Mouse (Mus musculus) liver, embryonic 12.5 days (tissue): ENCODE data around the gene Ajm1. TPM values are rescaled to one million over a fixed set of nuclear protein-coding genes. Genes with fewer than 3 reads are reported as not detected.

ENCODE experiments used
- ATAC-seq: fragments of 200-750 bp; cut with Nextera tagmentation; 2 replicates; pipeline ENCODE4 v1.8.0; 2017; ENCODE audit warnings: moderate number of reproducible peaks, mild to moderate bottlenecking, moderate library complexity
- H3K27ac ChIP-seq: fragments of 300-500 bp; sonication (generic); 2 replicates; pipeline ENCODE4 v1.5.1; 2016; ENCODE audit warnings: mild to moderate bottlenecking
- H3K27me3 ChIP-seq: fragments of 300-500 bp; sonication (generic); replicated peaks from 2 replicates; pipeline ENCODE4 v1.6.1; 2016; ENCODE audit warnings: mild to moderate bottlenecking, moderate library complexity
- H3K36me3 ChIP-seq: fragments of 300-500 bp; sonication (generic); 2 replicates; pipeline ENCODE4 v1.6.1; 2016; ENCODE audit warnings: mild to moderate bottlenecking, moderate library complexity
- H3K4me1 ChIP-seq: fragments of 300-500 bp; sonication (generic); 2 replicates; pipeline ENCODE4 v1.6.1; 2016
- H3K4me2 ChIP-seq: fragments of 300-500 bp; sonication (generic); 2 replicates; pipeline ENCODE4 v1.6.1; 2016; ENCODE audit warnings: mild to moderate bottlenecking, moderate library complexity
- H3K4me3 ChIP-seq: fragments of 300-500 bp; sonication (generic); 2 replicates; pipeline ENCODE4 v1.5.1; 2016; ENCODE audit warnings: mild to moderate bottlenecking, moderate library complexity
- H3K9ac ChIP-seq: fragments of 300-500 bp; sonication (generic); 2 replicates; pipeline ENCODE4 v1.6.1; 2016; ENCODE audit warnings: mild to moderate bottlenecking, moderate library complexity
- H3K9me3 ChIP-seq: fragments of 300-500 bp; sonication (generic); replicated peaks from 2 replicates; pipeline ENCODE4 v1.6.1; 2016; ENCODE audit warnings: mild to moderate bottlenecking, moderate library complexity
- WGBS: fragments of 180-500 bp; shearing (Covaris S2); methylation state at CpG from one replicate; pipeline ENCODE4 v1.1.7; 2016; ENCODE audit not compliant: insufficient replicate concordance; 5-methylcytosine and 5-hydroxymethylcytosine counted together
- polyA plus RNA-seq: library from polyadenylated mRNA; unstranded; fragments of >200 nt; fragmentation: Nextera tagmentation; extraction: Ambion mirVana; gene quantifications from 2 replicates; pipeline ENCODE4 v1.2.1, GENCODE M21; 2016

The Ajm1 gene
- polyA plus RNA-seq, 1 experiment from 2014 or later: not detected

DNA sequence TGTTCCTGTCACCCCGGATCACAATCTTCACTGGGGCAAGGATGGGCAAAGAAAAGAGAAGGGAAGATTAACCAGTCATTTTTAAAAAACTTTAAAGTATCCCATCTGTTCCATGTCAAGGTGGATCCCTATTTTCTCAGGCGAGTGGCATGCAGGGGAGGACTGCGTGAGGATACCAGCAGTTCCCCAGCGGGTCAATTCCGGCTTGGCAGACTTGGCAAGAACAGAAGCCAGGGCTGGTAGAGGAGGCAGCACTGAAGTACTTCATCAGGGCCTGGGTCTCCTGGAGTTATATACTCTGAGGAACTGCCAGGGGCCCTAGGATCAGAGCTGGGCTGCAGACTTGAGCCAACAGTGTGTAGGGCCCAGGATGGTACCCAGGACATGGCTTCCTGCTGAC is 21.0 kb upstream of the Ajm1 start:
- Histone ChIP-seq H3K4me3 (no peak overlapping the region), H3K27ac (no peak overlapping the region), H3K9me3 (no peaks in the 10 kb centered on the region), H3K36me3 (peaks cover 72% of the 10 kb centered on the region), H3K27me3 (no peaks in the 10 kb centered on the region), H3K9ac (no peak overlapping the region), H3K4me2 (no peak overlapping the region), H3K4me1 (peaks cover 25% of the 10 kb centered on the region)
- ATAC-seq: no peak
- 91% methylated on average over 5 of the region's 5 CpGs for WGBS

DNA sequence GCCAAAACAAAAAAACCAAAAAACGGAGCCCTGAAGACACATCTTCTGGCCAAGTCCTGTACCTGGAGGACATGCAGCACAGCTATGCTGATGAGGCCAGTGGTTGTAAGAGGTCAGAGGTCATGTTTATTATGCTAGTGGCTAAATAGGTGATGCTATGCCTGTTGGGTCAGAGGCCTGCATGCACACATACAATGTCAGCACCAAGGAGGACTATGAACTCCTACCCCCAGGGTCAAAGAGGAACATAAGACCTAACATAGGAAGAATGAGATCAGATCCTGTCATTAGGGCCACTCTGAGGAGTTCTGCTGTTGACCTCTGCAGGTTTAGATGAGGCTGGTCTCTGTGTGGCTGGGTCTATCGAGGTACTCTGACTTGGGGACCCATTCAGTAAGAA is 18.5 kb upstream of the Ajm1 start:
- Histone ChIP-seq H3K27ac (no peak overlapping the region), H3K4me3 (no peak overlapping the region), H3K4me2 (no peak overlapping the region), H3K36me3 (peaks cover 92% of the 10 kb centered on the region), H3K27me3 (no peaks in the 10 kb centered on the region), H3K4me1 (peaks cover 9% of the 10 kb centered on the region; the same call in 1 of the 2 replicates), H3K9me3 (no peaks in the 10 kb centered on the region), H3K9ac (no peak overlapping the region)
- 81% methylated on average over 2 of the region's 2 CpGs for WGBS
- ATAC-seq: peak; percentile 45

DNA sequence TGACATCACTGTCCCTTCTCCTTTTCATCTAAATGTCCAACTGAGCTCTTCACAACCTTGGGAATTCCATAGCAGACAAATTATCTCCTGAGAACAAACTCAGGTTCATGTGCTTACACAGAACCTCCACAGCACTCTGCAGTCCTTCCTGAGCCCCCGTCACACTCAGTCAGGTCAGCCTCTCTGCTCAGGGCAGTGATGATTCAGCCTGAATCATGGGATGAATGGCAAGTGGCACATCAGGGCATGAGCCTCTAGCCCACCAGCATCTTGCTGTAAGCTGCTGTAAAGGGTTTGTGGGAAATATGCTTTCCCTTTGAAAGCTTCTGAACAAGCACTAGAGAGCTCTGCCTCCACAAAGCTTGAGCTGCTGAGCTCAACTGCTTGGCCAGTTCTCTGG is 17.2 kb upstream of the Ajm1 start:
- ATAC-seq: no peak
- H3K4me3 ChIP-seq: no peak overlapping the region
- H3K9me3 ChIP-seq: no peaks in the 10 kb centered on the region
- no peak overlapping the region for H3K27ac ChIP-seq
- peaks cover 9% of the 10 kb centered on the region; the same call in 1 of the 2 replicates for H3K4me1 ChIP-seq
- 85% methylated on average over 1 of the region's 1 CpGs for WGBS
- H3K27me3 ChIP-seq: no peaks in the 10 kb centered on the region
- no peak overlapping the region for H3K9ac ChIP-seq
- peaks cover 93% of the 10 kb centered on the region for H3K36me3 ChIP-seq
- H3K4me2 ChIP-seq: no peak overlapping the region

DNA sequence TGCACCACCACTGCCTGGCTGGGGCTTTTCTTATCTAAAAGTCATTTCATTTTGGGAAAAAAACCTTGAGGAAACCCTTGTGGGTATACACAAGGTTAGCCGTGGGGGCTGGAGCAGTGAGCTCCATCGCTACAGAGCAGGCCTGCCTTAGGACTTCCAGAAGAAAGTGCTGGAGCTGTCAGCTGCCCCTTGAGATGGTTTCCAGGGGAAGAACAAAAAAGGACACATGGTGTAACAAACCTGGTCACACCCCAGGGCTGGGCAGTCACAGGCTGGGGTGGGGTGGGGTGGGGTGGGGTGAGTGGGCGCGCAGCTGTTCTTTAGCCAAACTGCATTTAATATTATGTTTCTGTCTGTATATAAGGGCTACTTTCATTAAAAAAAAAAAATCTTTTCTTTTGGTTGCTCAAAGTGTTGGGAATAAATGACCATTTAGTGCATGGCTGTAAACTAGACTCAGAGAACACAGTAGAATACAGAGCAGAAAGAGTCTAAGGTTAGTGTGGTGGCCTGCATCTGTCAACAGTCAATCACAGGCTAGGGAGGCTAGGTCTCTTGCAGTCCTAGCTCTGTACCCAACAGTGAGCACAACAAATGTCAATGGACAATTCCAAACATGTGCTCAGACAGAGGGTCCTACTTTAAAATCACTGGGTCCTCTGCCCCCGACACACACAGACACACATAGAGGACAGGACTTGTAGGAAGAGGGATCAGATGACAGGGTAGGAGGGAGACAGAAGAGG is 15.4 kb upstream of the Ajm1 start:
- Histone ChIP-seq H3K4me2 (no peak overlapping the region), H3K9me3 (no peaks in the 10 kb centered on the region), H3K9ac (no peak overlapping the region), H3K27me3 (no peaks in the 10 kb centered on the region), H3K36me3 (peaks cover 95% of the 10 kb centered on the region), H3K4me1 (peaks cover 9% of the 10 kb centered on the region; the same call in 1 of the 2 replicates), H3K4me3 (no peak overlapping the region), H3K27ac (no peak overlapping the region)
- no peak for ATAC-seq
- WGBS: 89% methylated on average over 5 of the region's 5 CpGs

DNA sequence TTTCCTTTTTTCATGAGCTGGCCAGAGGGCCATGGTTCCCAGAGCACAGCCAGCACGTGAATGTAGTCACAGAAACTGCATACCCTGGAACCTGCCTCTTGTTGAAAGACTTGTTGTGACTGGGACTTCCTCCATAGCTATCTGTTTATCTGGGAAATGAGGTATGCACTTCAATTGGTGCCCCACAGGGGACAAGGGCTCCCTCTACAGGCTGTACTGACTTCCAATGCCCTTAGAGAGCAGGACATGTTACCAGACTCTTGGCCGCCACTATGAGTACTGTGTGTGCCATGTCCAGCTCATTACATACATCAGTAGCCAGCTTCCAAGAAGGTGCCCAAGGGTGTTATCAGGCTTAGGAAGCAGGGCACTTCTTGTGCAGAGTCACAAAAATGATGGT is 10.3 kb upstream of the Ajm1 start:
- ATAC-seq: no peak

DNA sequence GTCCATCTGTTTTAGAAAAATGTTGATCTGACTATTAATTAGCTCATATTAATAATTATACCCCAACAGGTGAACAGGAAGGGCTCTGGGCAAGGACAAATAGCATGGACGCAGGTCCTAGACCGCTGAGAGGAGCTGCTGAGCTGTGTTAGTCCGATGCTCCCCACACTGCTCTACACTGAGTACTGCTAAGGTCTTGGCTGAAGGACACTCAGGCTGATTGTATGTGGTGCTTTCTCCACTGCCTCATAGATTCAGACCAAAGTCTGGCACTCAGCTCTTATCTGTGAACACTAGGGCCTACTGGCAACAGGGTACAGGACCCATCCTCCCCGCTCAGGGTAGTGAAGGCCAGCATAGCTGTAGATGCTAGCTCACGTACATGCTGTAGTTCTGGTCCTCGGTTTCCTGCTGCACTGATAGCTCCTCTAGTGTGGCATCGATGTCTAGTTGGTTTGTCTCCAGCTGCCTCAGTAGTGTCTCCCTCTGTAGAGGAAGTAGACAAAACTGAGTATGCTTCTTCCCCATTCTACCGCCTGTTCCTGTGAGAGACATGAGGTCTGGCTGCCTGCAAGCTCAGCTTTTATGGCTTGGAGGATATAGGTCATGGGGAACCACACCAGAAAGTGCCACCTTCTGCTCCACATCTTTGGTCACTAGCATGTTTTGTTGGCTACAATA is 6.8 kb upstream of the Ajm1 start:
- no peak overlapping the region for H3K4me2 ChIP-seq
- H3K27ac ChIP-seq: no peak overlapping the region
- no peak overlapping the region for H3K9ac ChIP-seq
- H3K4me1 ChIP-seq: peaks cover 7% of the 10 kb centered on the region
- no peak for ATAC-seq
- peaks cover 97% of the 10 kb centered on the region for H3K36me3 ChIP-seq
- 79% methylated on average over 8 of the region's 8 CpGs for WGBS
- no peaks in the 10 kb centered on the region for H3K27me3 ChIP-seq
- no peak overlapping the region for H3K4me3 ChIP-seq
- H3K9me3 ChIP-seq: no peaks in the 10 kb centered on the region

More for the DNA sequence above, 10.3 kb upstream of the Ajm1 start:
- Histone ChIP-seq H3K27ac (no peak overlapping the region), H3K4me1 (no peaks in the 10 kb centered on the region), H3K4me3 (no peak overlapping the region), H3K27me3 (no peaks in the 10 kb centered on the region), H3K9me3 (no peaks in the 10 kb centered on the region), H3K36me3 (peaks cover 94% of the 10 kb centered on the region), H3K4me2 (no peak overlapping the region), H3K9ac (no peak overlapping the region)
- 63% methylated on average over 2 of the region's 2 CpGs for WGBS

DNA sequence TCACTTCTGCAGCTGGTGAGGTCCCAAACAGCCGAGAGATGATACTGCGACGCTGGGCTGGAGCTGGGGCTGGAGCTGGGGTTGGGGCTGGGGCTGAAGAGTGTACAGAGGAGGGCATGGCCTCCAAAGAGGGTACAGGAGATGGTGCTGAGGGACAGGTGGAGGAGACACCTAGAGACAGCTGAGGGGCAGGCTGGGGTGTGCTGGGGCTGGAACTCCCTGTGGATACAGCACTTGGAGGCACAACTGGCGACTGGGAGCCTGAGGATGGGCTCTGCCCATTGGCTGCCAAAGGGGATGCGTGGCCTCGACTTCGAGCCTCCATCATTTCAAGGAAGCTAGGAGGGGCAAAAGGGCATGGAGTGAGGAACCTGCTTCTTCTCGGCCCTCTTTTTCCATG is 5.7 kb upstream of the Ajm1 start:
- Histone ChIP-seq H3K36me3 (peaks cover 92% of the 10 kb centered on the region), H3K4me3 (no peak overlapping the region), H3K27me3 (no peaks in the 10 kb centered on the region), H3K4me2 (no peak overlapping the region), H3K27ac (no peak overlapping the region), H3K4me1 (peaks cover 17% of the 10 kb centered on the region), H3K9me3 (no peaks in the 10 kb centered on the region), H3K9ac (no peak overlapping the region)
- 85% methylated on average over 8 of the region's 8 CpGs for WGBS
- ATAC-seq: no peak

DNA sequence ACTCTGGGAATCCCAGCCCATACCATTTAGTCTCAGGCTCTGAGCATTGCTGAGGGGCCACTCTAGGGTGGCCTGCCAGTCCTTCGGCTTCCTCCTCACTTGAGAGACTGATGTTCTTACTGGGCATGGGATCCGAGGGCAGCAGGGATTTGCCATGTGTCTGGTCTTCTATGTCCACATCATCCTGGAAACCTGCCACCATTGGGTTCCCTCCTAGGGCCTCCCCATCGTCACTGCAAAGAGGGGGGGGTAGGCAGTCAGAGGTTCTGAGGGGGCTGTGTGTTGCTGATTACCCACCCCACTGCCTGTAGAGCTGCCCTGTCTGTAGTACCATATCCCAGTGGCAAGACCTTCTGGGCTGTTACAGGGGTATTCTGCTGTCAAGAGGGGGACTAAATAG is 4.0 kb upstream of the Ajm1 start:
- H3K4me3 ChIP-seq: no peak overlapping the region
- H3K27me3 ChIP-seq: peaks cover 9% of the 10 kb centered on the region
- no peak for ATAC-seq
- peaks cover 33% of the 10 kb centered on the region for H3K4me1 ChIP-seq
- H3K4me2 ChIP-seq: no peak overlapping the region
- WGBS: 81% methylated on average over 3 of the region's 3 CpGs
- H3K27ac ChIP-seq: no peak overlapping the region
- no peak overlapping the region for H3K9ac ChIP-seq
- H3K36me3 ChIP-seq: peaks cover 75% of the 10 kb centered on the region
- no peaks in the 10 kb centered on the region for H3K9me3 ChIP-seq

DNA sequence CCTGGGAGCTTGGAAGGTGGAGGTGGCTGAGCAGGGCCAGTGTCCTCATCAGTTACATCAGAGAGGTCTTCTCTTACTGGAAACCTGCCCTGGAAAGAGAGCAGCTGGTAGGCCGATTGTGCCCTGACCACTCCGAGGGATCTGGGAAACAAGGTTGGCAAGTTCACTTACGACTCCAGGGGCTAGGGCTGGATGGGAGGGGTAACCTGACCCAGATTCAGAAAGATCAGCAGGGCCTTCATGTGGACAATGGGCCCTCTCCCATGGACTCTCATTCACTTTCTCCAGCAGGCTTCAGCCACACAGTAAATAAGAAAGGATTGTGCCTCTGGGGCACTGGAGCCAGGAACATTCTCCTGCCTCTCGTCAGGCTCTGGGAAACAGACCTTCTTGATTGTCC is 3.3 kb upstream of the Ajm1 start:
- H3K36me3 ChIP-seq: peaks cover 68% of the 10 kb centered on the region
- WGBS: 81% methylated on average over 4 of the region's 4 CpGs
- H3K27ac ChIP-seq: no peak overlapping the region
- H3K9me3 ChIP-seq: no peaks in the 10 kb centered on the region
- no peak overlapping the region for H3K4me2 ChIP-seq
- no peak overlapping the region for H3K4me3 ChIP-seq
- H3K4me1 ChIP-seq: peaks cover 40% of the 10 kb centered on the region
- H3K27me3 ChIP-seq: peaks cover 16% of the 10 kb centered on the region
- no peak for ATAC-seq
- H3K9ac ChIP-seq: no peak overlapping the region

DNA sequence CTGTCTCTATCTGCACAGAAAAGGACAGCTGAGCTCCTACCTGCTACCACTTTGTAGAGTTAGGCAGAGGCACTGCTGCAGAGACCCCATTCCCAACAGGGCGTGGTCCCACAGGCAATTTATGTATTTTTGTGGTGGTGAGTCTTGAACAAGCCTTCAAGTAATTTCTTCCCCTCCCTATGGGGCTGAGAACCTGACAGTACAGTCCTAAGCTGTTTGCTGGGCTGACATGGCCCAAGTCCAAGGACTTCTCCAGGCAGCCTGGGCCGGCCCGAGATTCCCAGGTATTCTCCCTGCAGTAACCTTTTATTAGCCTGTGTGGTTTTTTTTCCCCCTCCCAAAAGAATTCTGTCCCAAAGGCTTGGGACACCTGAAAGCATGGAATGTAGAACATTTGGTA is 2.6 kb upstream of the Ajm1 start:
- H3K27me3 ChIP-seq: peaks cover 23% of the 10 kb centered on the region
- no peak overlapping the region for H3K4me2 ChIP-seq
- 80% methylated on average over 3 of the region's 3 CpGs for WGBS
- H3K9ac ChIP-seq: no peak overlapping the region
- no peak overlapping the region for H3K4me3 ChIP-seq
- no peaks in the 10 kb centered on the region for H3K9me3 ChIP-seq
- H3K27ac ChIP-seq: no peak overlapping the region
- H3K4me1 ChIP-seq: peaks cover 47% of the 10 kb centered on the region
- H3K36me3 ChIP-seq: peaks cover 61% of the 10 kb centered on the region
- no peak for ATAC-seq

DNA sequence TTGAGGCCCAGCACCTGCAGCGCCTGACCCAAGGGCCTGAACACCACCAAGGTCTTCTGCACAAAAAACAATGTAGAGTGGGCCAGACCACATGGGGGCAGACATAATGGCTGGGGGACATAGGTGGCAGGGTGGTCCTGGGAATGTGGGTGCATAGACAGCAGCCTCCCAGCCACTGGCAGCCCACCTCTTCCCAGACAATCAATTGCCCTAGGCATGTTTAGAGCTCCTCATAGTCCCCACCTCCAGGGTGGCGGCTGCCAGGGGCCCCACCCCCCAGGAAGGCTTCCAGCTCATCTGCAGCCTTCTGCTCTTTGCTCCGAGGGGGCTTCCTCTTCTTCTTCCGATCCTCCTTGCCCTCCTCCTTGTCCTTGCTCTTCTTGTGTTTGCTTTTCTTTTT is 2.0 kb upstream of the Ajm1 start:
- Histone ChIP-seq H3K36me3 (peaks cover 56% of the 10 kb centered on the region), H3K27me3 (peaks cover 29% of the 10 kb centered on the region), H3K4me1 (peaks cover 53% of the 10 kb centered on the region), H3K4me3 (no peak overlapping the region), H3K9ac (no peak overlapping the region), H3K27ac (no peak overlapping the region), H3K4me2 (no peak overlapping the region), H3K9me3 (no peaks in the 10 kb centered on the region)
- ATAC-seq: no peak
- 59% methylated on average over 4 of the region's 4 CpGs for WGBS

DNA sequence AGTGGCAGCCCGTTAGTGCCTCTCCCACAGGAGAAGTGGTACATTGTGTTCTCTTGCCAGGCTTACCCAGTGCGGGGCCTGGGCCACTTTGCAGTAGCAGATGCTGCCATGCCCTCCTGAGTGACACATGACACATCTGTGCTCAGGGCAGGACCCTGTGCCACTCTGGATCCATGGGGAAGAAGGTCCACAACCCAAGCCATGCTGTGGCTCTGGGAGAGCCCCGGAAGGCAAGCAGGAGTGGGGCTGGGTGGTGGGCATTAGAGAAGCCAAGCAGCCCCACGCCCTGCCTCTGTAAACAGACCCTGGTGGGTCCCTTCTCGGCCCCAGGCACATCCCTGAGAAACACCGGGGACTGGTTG is 1.5 kb upstream of the Ajm1 start:
- H3K27me3 ChIP-seq: peaks cover 34% of the 10 kb centered on the region
- H3K4me2 ChIP-seq: no peak overlapping the region
- H3K4me1 ChIP-seq: peaks cover 57% of the 10 kb centered on the region
- 71% methylated on average over 6 of the region's 6 CpGs for WGBS
- H3K9ac ChIP-seq: no peak overlapping the region
- no peaks in the 10 kb centered on the region for H3K9me3 ChIP-seq
- no peak for ATAC-seq
- no peak overlapping the region for H3K4me3 ChIP-seq
- no peak overlapping the region for H3K27ac ChIP-seq
- H3K36me3 ChIP-seq: peaks cover 51% of the 10 kb centered on the region
